Mouse (Mus musculus) midbrain, postnatal 0 days (tissue): ENCODE data around the gene Tm7sf2. TPM values are rescaled to one million over a fixed set of nuclear protein-coding genes. Genes with fewer than 3 reads are reported as not detected.

Experiments
- ATAC-seq: fragments of 200-750 bp; cut with Nextera tagmentation; 2 replicates; pipeline ENCODE4 v1.8.0; 2017; ENCODE audit warnings: moderate number of reproducible peaks, mild to moderate bottlenecking, moderate TSS enrichment, moderate library complexity; ENCODE audit not compliant: low FRiP score
- DNase-seq: peaks from one replicate; pipeline ENCODE4 v3.0.0-alpha.2; 2015; ENCODE audit warnings: low spot score
- H3K27ac ChIP-seq: fragments of 300-500 bp; sonication (generic); 2 replicates; pipeline ENCODE4 v1.5.1; 2014; ENCODE audit warnings: low read depth, mild to moderate bottlenecking, low read length, mixed read lengths
- H3K27me3 ChIP-seq: fragments of 300-500 bp; sonication (generic); 2 replicates; pipeline ENCODE4 v1.6.1; 2014; ENCODE audit warnings: low read length, control low read depth, mixed read lengths; ENCODE audit not compliant: insufficient read depth
- H3K36me3 ChIP-seq: fragments of 300-500 bp; sonication (generic); 2 replicates; pipeline ENCODE4 v1.6.1; 2014; ENCODE audit warnings: low read length, control low read depth, mixed read lengths; ENCODE audit not compliant: insufficient read depth
- H3K4me1 ChIP-seq: fragments of 300-500 bp; sonication (generic); 2 replicates; pipeline ENCODE4 v1.6.1; 2014; ENCODE audit warnings: mild to moderate bottlenecking, control low read depth, antibody characterized with exemption, low read length, mixed read lengths; ENCODE audit not compliant: insufficient read depth
- H3K4me2 ChIP-seq: fragments of 300-500 bp; sonication (generic); 2 replicates; pipeline ENCODE4 v1.6.1; 2014; ENCODE audit warnings: low read depth, mild to moderate bottlenecking, low read length, mixed read lengths; ENCODE audit not compliant: poor library complexity, severe bottlenecking
- H3K4me3 ChIP-seq: fragments of 300-500 bp; sonication (generic); 2 replicates; pipeline ENCODE4 v1.5.1; 2014; ENCODE audit warnings: low read depth, mild to moderate bottlenecking, low read length, moderate library complexity
- H3K9ac ChIP-seq: fragments of 300-500 bp; sonication (generic); replicated peaks from 2 replicates; pipeline ENCODE4 v1.6.1; 2014; ENCODE audit warnings: mild to moderate bottlenecking, low read length, moderate library complexity, mixed read lengths; ENCODE audit not compliant: poor library complexity, severe bottlenecking
- H3K9me3 ChIP-seq: fragments of 300-500 bp; sonication (generic); 2 replicates; pipeline ENCODE4 v1.6.1; 2016; ENCODE audit warnings: low read length, control low read depth
- CTCF ChIP-seq: IDR thresholded peaks from 2 replicates; pipeline ENCODE4 v1.5.1; 2016; ENCODE audit warnings: antibody characterized with exemption, mild to moderate bottlenecking
- WGBS: fragments of 180-500 bp; shearing (Covaris S2); extraction: QIAGEN DNeasy Blood & Tissue Kit; methylation state at CpG from one replicate; pipeline ENCODE4 v1.1.7; 2014; 5-methylcytosine and 5-hydroxymethylcytosine counted together
- polyA plus RNA-seq: library from polyadenylated mRNA; unstranded; fragments of >200 nt; fragmentation: Nextera tagmentation; extraction: Ambion mirVana; gene quantifications from 2 replicates; pipeline ENCODE4 v1.2.1, GENCODE M21; 2015
- total RNA-seq: library from RNA; depleted of rRNA; stranded (reverse); fragments of >200 nt; gene quantifications from 2 replicates; pipeline ENCODE4 v1.2.3, GENCODE M21; 2014

Gene Tm7sf2
- total and polyA plus RNA-seq, 2 experiments from 2014 or later: 50.2 to 79.5 TPM

- DNase-seq: no peak
- WGBS: 67% methylated on average over 4 of the region's 4 CpGs
- Histone ChIP-seq H3K27me3 (no peaks in the 10 kb centered on the region), H3K27ac (no peak overlapping the region), H3K9ac (no peak overlapping the region), H3K4me1 (no peaks in the 10 kb centered on the region), H3K4me2 (no peak overlapping the region), H3K9me3 (no peaks in the 10 kb centered on the region), H3K36me3 (no peaks in the 10 kb centered on the region), H3K4me3 (no peak overlapping the region)
- TF ChIP-seq CTCF: no peak
- no peak for ATAC-seq
These were observed 36.3 kb upstream of the Tm7sf2 start for GRCm38 (mm10) chr19:6104476-6104875.

- 81% methylated on average over 6 of the region's 6 CpGs for WGBS
- Histone ChIP-seq H3K4me1 (no peaks in the 10 kb centered on the region), H3K27ac (no peak overlapping the region), H3K9me3 (no peaks in the 10 kb centered on the region), H3K9ac (no peak overlapping the region), H3K4me3 (no peak overlapping the region), H3K27me3 (no peaks in the 10 kb centered on the region), H3K36me3 (no peaks in the 10 kb centered on the region), H3K4me2 (no peak overlapping the region)
- ATAC-seq (no peak), DNase-seq (no peak)
- TF ChIP-seq CTCF: no peak
These were observed 34.1 kb upstream of the Tm7sf2 start for GRCm38 (mm10) chr19:6102169-6102853.

GRCm38 (mm10) chr19:6101186-6101585 lies 33.0 kb upstream of the Tm7sf2 start:
- 78% methylated on average over 6 of the region's 6 CpGs for WGBS
- no peak overlapping the region for H3K27ac ChIP-seq
- no peak for TF ChIP-seq CTCF
- no peaks in the 10 kb centered on the region for H3K4me1 ChIP-seq
- DNase-seq: no peak
- no peak overlapping the region for H3K9ac ChIP-seq
- H3K4me2 ChIP-seq: no peak overlapping the region
- no peaks in the 10 kb centered on the region for H3K36me3 ChIP-seq
- H3K4me3 ChIP-seq: no peak overlapping the region
- no peaks in the 10 kb centered on the region for H3K27me3 ChIP-seq
- no peak for ATAC-seq
- H3K9me3 ChIP-seq: no peaks in the 10 kb centered on the region

GRCm38 (mm10) chr19:6097847-6098246 lies 29.7 kb upstream of the Tm7sf2 start:
- Histone ChIP-seq H3K9ac (no peak overlapping the region), H3K4me1 (no peaks in the 10 kb centered on the region), H3K4me3 (no peak overlapping the region), H3K27me3 (no peaks in the 10 kb centered on the region), H3K4me2 (no peak overlapping the region), H3K27ac (no peak overlapping the region), H3K9me3 (no peaks in the 10 kb centered on the region), H3K36me3 (no peaks in the 10 kb centered on the region)
- 93% methylated on average over 3 of the region's 3 CpGs for WGBS
- TF ChIP-seq CTCF: no peak
- DNase-seq (no peak), ATAC-seq (no peak)

GRCm38 (mm10) chr19:6094119-6094518 lies 25.9 kb upstream of the Tm7sf2 start, which contains the start of gene AC131692.1:
Gene AC131692.1, plus strand, starts transcription at chr19:6094419.
- Histone ChIP-seq H3K9ac (no peak within 1 kb of the TSS), H3K27me3 (no peaks in the 10 kb centered on the region), H3K4me2 (no peak within 1 kb of the TSS), H3K4me3 (no peak within 1 kb of the TSS), H3K36me3 (no peaks in the 10 kb centered on the region), H3K27ac (no peak within 1 kb of the TSS), H3K9me3 (no peaks in the 10 kb centered on the region), H3K4me1 (no peaks in the 10 kb centered on the region)
- ATAC-seq (no peak), DNase-seq (no peak)
- 94% methylated on average over 7 of the region's 7 CpGs for WGBS
- TF ChIP-seq CTCF: no peak

GRCm38 (mm10) chr19:6088841-6089240 lies 20.7 kb upstream of the Tm7sf2 start:
- WGBS: 95% methylated on average over 13 of the region's 13 CpGs
- DNase-seq: no peak
- TF ChIP-seq CTCF: no peak

More at GRCm38 (mm10) chr19:6088841-6089240, 20.7 kb upstream of the Tm7sf2 start:
- Histone ChIP-seq H3K9ac (no peak overlapping the region), H3K4me1 (peaks cover 5% of the 10 kb centered on the region; the same call in 1 of the 2 replicates), H3K9me3 (no peaks in the 10 kb centered on the region), H3K4me3 (no peak overlapping the region), H3K4me2 (no peak overlapping the region), H3K27ac (no peak overlapping the region), H3K36me3 (no peaks in the 10 kb centered on the region), H3K27me3 (no peaks in the 10 kb centered on the region)
- ATAC-seq: no peak
